Mouse (Mus musculus) myocyte (in vitro differentiated cells): ENCODE measurements at regions not wholly inside any gene's neighbourhood (a gene's known extent, or its start where the extent isn't known, plus 50 kb on each side); places are given as distances from the start of the nearest gene placed in this dataset.

ENCODE experiments used
- H3K27me3 ChIP-seq: one replicate; pipeline ENCODE4 v1.6.1; 2011; ENCODE audit not compliant: control insufficient read depth, insufficient read depth, insufficient read length
- H3K36me3 ChIP-seq: one replicate; pipeline ENCODE4 v1.6.1; 2011; ENCODE audit not compliant: control insufficient read depth, insufficient read depth
- H3K4me2 ChIP-seq: one replicate; pipeline ENCODE4 v1.6.1; 2011; ENCODE audit warnings: low read depth, control low read depth
- H3K4me3 ChIP-seq: one replicate; pipeline ENCODE4 v1.5.1; 2011; ENCODE audit warnings: mild to moderate bottlenecking, control low read depth, moderate library complexity
- H3K79me2 ChIP-seq: one replicate; pipeline ENCODE4 v1.6.1; 2011; ENCODE audit not compliant: control insufficient read depth, insufficient read depth
- H3ac ChIP-seq: one replicate; pipeline ENCODE4 v1.6.1; 2011; ENCODE audit not compliant: control insufficient read depth, insufficient read length
- CEBPB ChIP-seq: IDR thresholded peaks from 2 replicates; pipeline ENCODE4 v1.6.1; 2011; ENCODE audit warnings: mild to moderate bottlenecking, moderate library complexity; ENCODE audit not compliant: poor library complexity, insufficient read depth, severe bottlenecking
- E2F4 ChIP-seq: IDR thresholded peaks from one replicate; pipeline ENCODE4 v1.6.1; 2011; ENCODE audit warnings: mild to moderate bottlenecking, control low read depth, moderate library complexity; ENCODE audit not compliant: insufficient read depth
- MAX ChIP-seq: IDR thresholded peaks from one replicate; pipeline ENCODE4 v1.6.1; 2011; ENCODE audit warnings: low read depth, mild to moderate bottlenecking, control low read depth
- MYOD1 ChIP-seq, 3 experiments: IDR thresholded peaks; one replicate each; pipeline ENCODE4 v1.6.1; 2011; ENCODE audit warnings: control low read depth in 2 of 3, low read depth in 2 of 3, mild to moderate bottlenecking in 2 of 3, moderate library complexity in 1 of 3; ENCODE audit not compliant: insufficient read length in 2 of 3, control insufficient read depth in 1 of 3
- MYOG ChIP-seq, 3 experiments: IDR thresholded peaks; one replicate each; pipeline ENCODE4 v1.6.1; 2011; ENCODE audit warnings: control low read depth in 2 of 3, low read depth in 2 of 3, mild to moderate bottlenecking in 2 of 3; ENCODE audit not compliant: insufficient read length in 2 of 3, control insufficient read depth in 1 of 3, insufficient read depth in 1 of 3
- POLR2A ChIP-seq: IDR thresholded peaks from one replicate; pipeline ENCODE4 v1.6.1; 2011; ENCODE audit warnings: low read depth, mild to moderate bottlenecking, control low read depth, moderate library complexity; ENCODE audit not compliant: insufficient read length
- POLR2AphosphoS2 ChIP-seq: IDR thresholded peaks from one replicate; pipeline ENCODE4 v1.6.1; 2011; ENCODE audit warnings: low read depth, control low read depth; ENCODE audit not compliant: insufficient read length
- REST ChIP-seq: IDR thresholded peaks from one replicate; pipeline ENCODE4 v1.6.1; 2011; ENCODE audit warnings: mild to moderate bottlenecking, control low read depth, moderate library complexity; ENCODE audit not compliant: insufficient read depth, insufficient read length
- SRF ChIP-seq: IDR thresholded peaks from one replicate; pipeline ENCODE4 v1.6.1; 2011; ENCODE audit warnings: low read depth; ENCODE audit not compliant: control insufficient read depth, insufficient read length
- TCF12 ChIP-seq: IDR thresholded peaks from one replicate; pipeline ENCODE4 v1.6.1; 2011; ENCODE audit warnings: mild to moderate bottlenecking, control low read depth; ENCODE audit not compliant: poor library complexity, insufficient read depth, severe bottlenecking
- TCF3 ChIP-seq: IDR thresholded peaks from one replicate; pipeline ENCODE4 v1.6.1; 2011; ENCODE audit warnings: low read depth, control low read depth; ENCODE audit not compliant: insufficient read length
- USF1 ChIP-seq: IDR thresholded peaks from one replicate; pipeline ENCODE4 v1.6.1; 2011; ENCODE audit warnings: low read depth, mild to moderate bottlenecking, control low read depth, moderate library complexity

DNA sequence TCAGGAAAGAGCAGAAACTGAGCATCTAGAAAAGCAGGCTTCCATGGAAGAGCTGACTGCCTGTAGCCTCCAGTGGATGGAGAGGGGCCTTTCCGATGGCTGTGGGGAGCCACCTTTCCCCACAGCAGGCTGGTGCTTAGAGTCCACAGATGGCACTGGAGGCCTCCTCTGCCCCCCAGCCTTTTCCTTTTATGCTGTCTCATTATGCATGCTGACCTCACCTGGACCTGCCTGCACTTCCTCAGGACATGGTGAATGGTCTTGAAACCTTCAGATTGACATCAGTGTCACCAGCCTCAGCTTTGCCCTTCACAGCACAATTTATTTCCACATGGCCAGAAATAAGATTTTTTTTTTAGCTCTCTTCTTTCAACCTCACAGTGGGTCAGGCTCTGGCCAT is 205.8 kb upstream of the Nlrp1b start:
- no peak overlapping the region for H3K4me2 ChIP-seq
- TF ChIP-seq MYOG (IDR thresholded peaks at IDR 0.05; ENCODE audit: control insufficient read depth in 1 of 3, insufficient read depth in 1 of 3, insufficient read length in 2 of 3, low read depth in 2 of 3): no peak
- TF ChIP-seq USF1: no peak
- no peak for TF ChIP-seq POLR2AphosphoS2
- TF ChIP-seq TCF12: no peak
- TF ChIP-seq TCF3: no peak
- TF ChIP-seq POLR2A: no peak
- TF ChIP-seq CEBPB: no peak
- TF ChIP-seq SRF: no peak
- no peak for TF ChIP-seq MAX
- TF ChIP-seq E2F4: no peak
- no peak for TF ChIP-seq REST
- TF ChIP-seq MYOD1 (IDR thresholded peaks at IDR 0.05; ENCODE audit: control insufficient read depth in 1 of 3, insufficient read length in 2 of 3, low read depth in 2 of 3): no peak
- no peaks in the 10 kb centered on the region for H3K79me2 ChIP-seq
- H3ac ChIP-seq: no peak overlapping the region
- H3K36me3 ChIP-seq: no peaks in the 10 kb centered on the region
- H3K4me3 ChIP-seq: no peak overlapping the region
- H3K27me3 ChIP-seq: no peaks in the 10 kb centered on the region

DNA sequence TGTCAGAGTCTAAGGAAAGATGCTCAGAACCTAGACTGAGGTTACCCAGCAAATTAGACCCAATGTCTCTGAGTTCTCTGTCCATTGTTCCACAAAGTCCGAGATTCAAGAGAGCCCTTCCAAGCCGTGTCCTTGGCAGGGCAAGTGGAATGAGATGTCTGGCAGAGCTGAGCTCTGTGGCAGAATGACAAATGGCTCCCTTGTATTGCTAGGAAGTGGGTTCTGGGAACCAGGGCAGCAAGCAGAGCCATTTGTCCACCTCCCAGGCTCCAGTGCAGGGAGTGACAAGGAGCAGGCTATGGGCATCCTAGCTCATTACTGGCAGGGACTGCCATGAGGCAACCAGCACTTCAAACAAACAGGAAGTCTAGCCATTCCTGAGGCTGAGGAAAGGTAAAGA is 206.3 kb upstream of the Nlrp1b start:
- no peak overlapping the region for H3K4me3 ChIP-seq
- no peak overlapping the region for H3K4me2 ChIP-seq
- TF ChIP-seq POLR2A: no peak
- TF ChIP-seq POLR2AphosphoS2: no peak
- no peak for TF ChIP-seq MYOD1 (IDR thresholded peaks at IDR 0.05; ENCODE audit: control insufficient read depth in 1 of 3, insufficient read length in 2 of 3, low read depth in 2 of 3)
- no peak for TF ChIP-seq TCF3
- no peak for TF ChIP-seq MYOG (IDR thresholded peaks at IDR 0.05; ENCODE audit: control insufficient read depth in 1 of 3, insufficient read depth in 1 of 3, insufficient read length in 2 of 3, low read depth in 2 of 3)
- TF ChIP-seq MAX: no peak
- no peak for TF ChIP-seq USF1
- TF ChIP-seq SRF: no peak
- no peak for TF ChIP-seq TCF12
- TF ChIP-seq CEBPB: no peak
- no peak for TF ChIP-seq REST
- TF ChIP-seq E2F4: no peak
- no peaks in the 10 kb centered on the region for H3K79me2 ChIP-seq
- no peaks in the 10 kb centered on the region for H3K36me3 ChIP-seq
- H3K27me3 ChIP-seq: no peaks in the 10 kb centered on the region
- no peak overlapping the region for H3ac ChIP-seq

GRCm38 (mm10) chr11:71439871-71440270 is 209.3 kb upstream of the Nlrp1b start:
- TF ChIP-seq POLR2A: no peak
- TF ChIP-seq E2F4: no peak
- no peak for TF ChIP-seq MYOD1 (IDR thresholded peaks at IDR 0.05; ENCODE audit: control insufficient read depth in 1 of 3, insufficient read length in 2 of 3, low read depth in 2 of 3)
- no peak for TF ChIP-seq USF1
- no peak for TF ChIP-seq TCF3
- TF ChIP-seq TCF12: no peak
- TF ChIP-seq POLR2AphosphoS2: no peak
- TF ChIP-seq CEBPB: no peak
- TF ChIP-seq MYOG (IDR thresholded peaks at IDR 0.05; ENCODE audit: control insufficient read depth in 1 of 3, insufficient read depth in 1 of 3, insufficient read length in 2 of 3, low read depth in 2 of 3): no peak
- TF ChIP-seq SRF: no peak
- no peak for TF ChIP-seq REST
- TF ChIP-seq MAX: no peak
- Histone ChIP-seq H3K79me2 (no peaks in the 10 kb centered on the region), H3ac (no peak overlapping the region), H3K4me3 (no peak overlapping the region), H3K27me3 (no peaks in the 10 kb centered on the region), H3K36me3 (no peaks in the 10 kb centered on the region), H3K4me2 (no peak overlapping the region)

DNA sequence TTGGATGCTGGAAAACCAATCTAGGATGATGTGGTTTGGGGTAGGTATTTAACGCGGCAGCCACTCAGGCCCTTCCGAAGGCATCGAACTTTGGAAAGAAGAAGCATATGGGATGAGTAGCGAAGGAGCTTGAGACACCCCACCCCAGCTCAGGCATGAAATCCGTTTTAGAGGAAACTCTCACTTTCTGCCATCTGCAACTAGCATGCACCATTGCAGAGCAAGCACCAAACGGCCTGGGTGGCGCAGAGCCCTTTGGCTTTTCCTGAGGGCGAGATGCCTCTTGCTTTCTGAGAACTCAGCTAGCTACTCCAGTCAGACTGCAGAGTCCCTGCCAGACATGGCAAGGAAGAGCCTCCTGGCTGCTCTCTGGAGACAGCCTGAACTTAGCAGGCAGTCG is 209.9 kb upstream of the Nlrp1b start:
- H3K4me3 ChIP-seq: no peak overlapping the region
- H3ac ChIP-seq: no peak overlapping the region
- H3K79me2 ChIP-seq: no peaks in the 10 kb centered on the region
- H3K4me2 ChIP-seq: no peak overlapping the region
- no peak for TF ChIP-seq POLR2AphosphoS2
- no peak for TF ChIP-seq USF1
- no peak for TF ChIP-seq TCF12
- TF ChIP-seq SRF: no peak
- no peak for TF ChIP-seq MAX
- TF ChIP-seq E2F4: no peak
- no peak for TF ChIP-seq CEBPB
- TF ChIP-seq POLR2A: no peak
- no peak for TF ChIP-seq TCF3
- TF ChIP-seq MYOG (IDR thresholded peaks at IDR 0.05; ENCODE audit: control insufficient read depth in 1 of 3, insufficient read depth in 1 of 3, insufficient read length in 2 of 3, low read depth in 2 of 3): no peak
- no peak for TF ChIP-seq REST
- TF ChIP-seq MYOD1 (IDR thresholded peaks at IDR 0.05; ENCODE audit: control insufficient read depth in 1 of 3, insufficient read length in 2 of 3, low read depth in 2 of 3): no peak
- no peaks in the 10 kb centered on the region for H3K36me3 ChIP-seq
- no peaks in the 10 kb centered on the region for H3K27me3 ChIP-seq
